Comparison of ENCODE assay signal across 8 mouse cellular contexts in the genomic region with DNA sequence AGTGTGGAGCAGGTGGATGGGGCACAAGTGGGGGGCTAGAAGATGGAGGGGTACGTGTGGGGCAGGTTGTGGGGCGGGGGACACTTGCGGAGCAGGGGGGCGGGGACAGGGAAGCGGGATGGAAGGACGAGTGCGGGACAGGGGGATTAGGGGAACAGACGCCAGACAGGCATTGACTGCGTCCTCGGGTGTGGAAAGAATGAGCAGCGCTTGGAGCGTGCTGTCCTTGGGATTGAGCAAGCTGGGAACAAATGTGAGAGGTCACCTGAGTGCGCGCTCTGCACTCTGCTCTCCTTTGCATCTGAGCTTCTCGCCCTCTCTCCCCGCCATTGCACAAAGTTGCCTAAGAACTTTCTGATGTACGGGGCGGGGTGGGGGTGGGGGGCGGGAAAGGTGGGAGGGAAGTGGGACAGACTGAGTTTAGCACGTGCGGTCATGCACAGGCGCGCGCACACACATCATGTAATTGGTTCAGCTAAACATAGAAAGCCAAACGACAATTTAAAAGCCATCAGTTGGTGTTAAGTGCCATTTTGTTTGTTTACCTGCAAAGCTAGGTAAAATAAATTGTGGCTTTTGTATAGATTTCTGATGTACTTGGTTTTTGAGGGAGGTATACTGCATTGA. TPM values are rescaled to one million over a fixed set of nuclear protein-coding genes. Genes with fewer than 3 reads are reported as not detected.
DNase-seq lines count a peak whose midpoint lies in the region; ATAC-seq lines count a peak whose summit lies in the region.

No protein-coding gene starts in this region.

- ATAC-seq in heart, embryonic 12.5 days (ENCODE audit: insufficient number of reproducible peaks, low FRiP score), result peak; percentile 67
- peak; percentile 70 for ATAC-seq in kidney, embryonic 15.5 days (replicated peaks; ENCODE audit: low FRiP score)

- H3K27ac ChIP-seq in heart, embryonic 12.5 days (ENCODE audit: poor library complexity, severe bottlenecking), result peak overlapping the region; percentile 77
- H3K27ac ChIP-seq in kidney, embryonic 15.5 days, result peak overlapping the region; percentile 81

- 0 out of 2 replicates have a peak, but pooled peaks cover 12% of the 10 kb centered on the region for H3K4me1 ChIP-seq in heart, embryonic 12.5 days (replicated peaks)
- peaks cover 17% of the 10 kb centered on the region for H3K4me1 ChIP-seq in kidney, embryonic 15.5 days

- 0 out of 2 replicates have a peak, but pooled peaks cover 6% of the 10 kb centered on the region for H3K27me3 ChIP-seq in heart, embryonic 12.5 days (replicated peaks)
- H3K27me3 ChIP-seq in kidney, embryonic 15.5 days, result no peaks in the 10 kb centered on the region
- H3K27me3 ChIP-seq in splenic B cell, adult 2 months (ENCODE audit: control insufficient read depth, insufficient read depth, low read length, poor library complexity, severe bottlenecking), result no peaks in the 10 kb centered on the region

- no peaks in the 10 kb centered on the region for H3K9me3 ChIP-seq in heart, embryonic 12.5 days (replicated peaks)
- no peaks in the 10 kb centered on the region for H3K9me3 ChIP-seq in kidney, embryonic 15.5 days (replicated peaks)

- no peaks in the 10 kb centered on the region for H3K36me3 ChIP-seq in heart, embryonic 12.5 days
- no peaks in the 10 kb centered on the region for H3K36me3 ChIP-seq in kidney, embryonic 15.5 days
- no peaks in the 10 kb centered on the region for H3K36me3 ChIP-seq in splenic B cell, adult 2 months (ENCODE audit: control insufficient read depth, insufficient read depth, low read length, poor library complexity, severe bottlenecking)

- H3K4me3 ChIP-seq in heart, embryonic 12.5 days, result peak overlapping the region; percentile 73
- H3K4me3 ChIP-seq in kidney, embryonic 15.5 days (replicated peaks), result peak overlapping the region; percentile 71

- WGBS in heart, embryonic 12.5 days, result under 1% methylated on average over 25 of the region's 25 CpGs
- under 1% methylated on average over 25 of the region's 25 CpGs for WGBS in kidney, embryonic 15.5 days

- H3K9ac ChIP-seq in heart, embryonic 12.5 days, result peak overlapping the region; percentile 88
- H3K9ac ChIP-seq in kidney, embryonic 15.5 days, result peak overlapping the region; percentile 67

- DNase-seq in thymus, postnatal 0 days (ENCODE audit: low spot score), result peak; percentile 59
- no peak for DNase-seq in thymus, postnatal 4 days
- peak; percentile 71 for DNase-seq in embryo, embryonic 10 days (ENCODE audit: low spot score)
- DNase-seq in lung, postnatal 25 days (ENCODE audit: low spot score), result peak; percentile 38
- DNase-seq in splenic B cell, adult 2 months (ENCODE audit: low read depth, low spot score), result peak; percentile 57
- DNase-seq in layer of hippocampus, postnatal 36 days, result no peak

- H3K4me2 ChIP-seq in heart, embryonic 12.5 days, result peak overlapping the region; percentile 96
- peak overlapping the region; percentile 90 for H3K4me2 ChIP-seq in kidney, embryonic 15.5 days

RNA-seq across cellular contexts. Expression of a gene that starts 0.8 kb away (rescaled TPM):
- polyA plus RNA-seq in thymus, postnatal 0 days (2015; fragmentation: Nextera tagmentation; extraction: Ambion mirVana), result 71.7 and 77.5 TPM in 2 replicates
- 63.3 and 66.1 TPM in 2 replicates for polyA plus RNA-seq in heart, embryonic 12.5 days (2016; fragmentation: Nextera tagmentation; extraction: Ambion mirVana)
- 41.5 and 43.8 TPM in 2 replicates for polyA plus RNA-seq in kidney, embryonic 15.5 days (2015; fragmentation: Nextera tagmentation; extraction: Ambion mirVana)
- 10 to 100 TPM; 24.3 to 27.2 TPM for total RNA-seq in layer of hippocampus, postnatal 36 days (2021)

RNA-seq across cellular contexts. Expression of a gene that starts 22.0 kb away (rescaled TPM):
- polyA plus RNA-seq in thymus, postnatal 0 days (2015; fragmentation: Nextera tagmentation; extraction: Ambion mirVana), result 119 and 125 TPM in 2 replicates
- 74.8 and 83.4 TPM in 2 replicates for polyA plus RNA-seq in heart, embryonic 12.5 days (2016; fragmentation: Nextera tagmentation; extraction: Ambion mirVana)
- 79.2 and 79.3 TPM in 2 replicates for polyA plus RNA-seq in kidney, embryonic 15.5 days (2015; fragmentation: Nextera tagmentation; extraction: Ambion mirVana)
- total RNA-seq in layer of hippocampus, postnatal 36 days (2021), result 1 to 10 TPM; 7.0 to 8.6 TPM

RNA-seq across cellular contexts. Expression of a gene that starts 43.6 kb away (rescaled TPM):
- 0.13 and 0.18 TPM in 2 replicates for polyA plus RNA-seq in thymus, postnatal 0 days (2015; fragmentation: Nextera tagmentation; extraction: Ambion mirVana)
- polyA plus RNA-seq in heart, embryonic 12.5 days (2016; fragmentation: Nextera tagmentation; extraction: Ambion mirVana), result 2.0 and 2.8 TPM in 2 replicates
- 14.2 and 17.5 TPM in 2 replicates for polyA plus RNA-seq in kidney, embryonic 15.5 days (2015; fragmentation: Nextera tagmentation; extraction: Ambion mirVana)
- not detected for total RNA-seq in layer of hippocampus, postnatal 36 days (2021)

RNA-seq across cellular contexts. Expression of a gene that starts 48.0 kb away (rescaled TPM):
- 63.9 and 65.8 TPM in 2 replicates for polyA plus RNA-seq in thymus, postnatal 0 days (2015; fragmentation: Nextera tagmentation; extraction: Ambion mirVana)
- 52.2 and 59.5 TPM in 2 replicates for polyA plus RNA-seq in heart, embryonic 12.5 days (2016; fragmentation: Nextera tagmentation; extraction: Ambion mirVana)
- 92.9 and 95.5 TPM in 2 replicates for polyA plus RNA-seq in kidney, embryonic 15.5 days (2015; fragmentation: Nextera tagmentation; extraction: Ambion mirVana)
- 10 to 100 TPM; 43.8 to 45.6 TPM for total RNA-seq in layer of hippocampus, postnatal 36 days (2021)

RNA-seq across cellular contexts. Expression of a gene that starts 56.9 kb away (rescaled TPM):
- not detected in 2 replicates for polyA plus RNA-seq in thymus, postnatal 0 days (2015; fragmentation: Nextera tagmentation; extraction: Ambion mirVana)
- 0.05 and 0.06 TPM in 2 replicates for polyA plus RNA-seq in heart, embryonic 12.5 days (2016; fragmentation: Nextera tagmentation; extraction: Ambion mirVana)
- polyA plus RNA-seq in kidney, embryonic 15.5 days (2015; fragmentation: Nextera tagmentation; extraction: Ambion mirVana), result 0.21 TPM in 1 of 2 replicates, not detected in the other
- under 1 TPM; 0.45 to 0.66 TPM for total RNA-seq in layer of hippocampus, postnatal 36 days (2021)

Comparison
In these comparisons a context has a peak if more than half of its experiments do, and no peak if none do; other contexts are left out.
1. DNase-seq: peak in thymus, postnatal 0 days (single experiment), embryo, embryonic 10 days (single experiment), lung, postnatal 25 days (single experiment) and splenic B cell, adult 2 months (single experiment); none in thymus, postnatal 4 days (single experiment) and layer of hippocampus, postnatal 36 days (0 of 2).